Mouse (Mus musculus): ENCODE results near the gene Mpp2. TPM values are rescaled to one million over a fixed set of nuclear protein-coding genes. Genes with fewer than 3 reads are reported as not detected.
A peak's percentile ranks its signal among the peaks of the same experiment; 100 is the strongest.

Gene Mpp2
- polyA plus RNA-seq, 1 experiment from 2014 or later = 10.8 TPM

GRCm38 (mm10) chr11:102015472-102015871 lies 72.8 kb downstream of the Mpp2 start:
- 68% methylated on average over 6 of the region's 6 CpGs for WGBS
- Histone ChIP-seq H3K36me3 (ENCODE audit: control insufficient read depth, insufficient read depth, low read length) (peaks cover 2% of the 10 kb centered on the region; the same call in 1 of the 2 replicates), H3K27me3 (ENCODE audit: control insufficient read depth, insufficient read depth, low read length) (no peaks in the 10 kb centered on the region), H3K27ac (ENCODE audit: low read depth, low read length) (no peak overlapping the region), H3K9ac (ENCODE audit: low read length) (no peak overlapping the region), H3K9me3 (ENCODE audit: control insufficient read depth, low read length) (no peaks in the 10 kb centered on the region), H3K4me2 (no peak overlapping the region), H3K4me1 (ENCODE audit: control insufficient read depth, insufficient read depth, low read length) (no peaks in the 10 kb centered on the region), H3K4me3 (ENCODE audit: low read depth, low read length) (no peak overlapping the region)
- DNase-seq (ENCODE audit: low spot score, missing footprints) = peak; percentile 75
- ATAC-seq (ENCODE audit: low FRiP score) = no peak

- Histone ChIP-seq H3K4me3 (ENCODE audit: low read depth, low read length) (no peak overlapping the region), H3K4me1 (ENCODE audit: control insufficient read depth, insufficient read depth, low read length) (no peaks in the 10 kb centered on the region), H3K27ac (ENCODE audit: low read depth, low read length) (no peak overlapping the region), H3K36me3 (ENCODE audit: control insufficient read depth, insufficient read depth, low read length) (peaks cover 2% of the 10 kb centered on the region; the same call in 1 of the 2 replicates), H3K4me2 (no peak overlapping the region), H3K9ac (ENCODE audit: low read length) (no peak overlapping the region), H3K27me3 (ENCODE audit: control insufficient read depth, insufficient read depth, low read length) (no peaks in the 10 kb centered on the region), H3K9me3 (ENCODE audit: control insufficient read depth, low read length) (no peaks in the 10 kb centered on the region)
- ATAC-seq (ENCODE audit: low FRiP score) = no peak
- WGBS = 88% methylated on average over 8 of the region's 8 CpGs
- DNase-seq (ENCODE audit: low spot score, missing footprints) = no peak
Measured at GRCm38 (mm10) chr11:102013201-102013600, 75.1 kb downstream of the Mpp2 start.

GRCm38 (mm10) chr11:102011510-102011909 lies 76.8 kb downstream of the Mpp2 start:
- H3K27me3 ChIP-seq (ENCODE audit: control insufficient read depth, insufficient read depth, low read length) = no peaks in the 10 kb centered on the region
- H3K9me3 ChIP-seq (ENCODE audit: control insufficient read depth, low read length) = no peaks in the 10 kb centered on the region
- DNase-seq (ENCODE audit: low spot score, missing footprints) (no peak), ATAC-seq (ENCODE audit: low FRiP score) (no peak)
- no peak overlapping the region for H3K4me3 ChIP-seq (ENCODE audit: low read depth, low read length)
- H3K9ac ChIP-seq (ENCODE audit: low read length) = no peak overlapping the region
- peaks cover 2% of the 10 kb centered on the region; the same call in 1 of the 2 replicates for H3K36me3 ChIP-seq (ENCODE audit: control insufficient read depth, insufficient read depth, low read length)
- no peak overlapping the region for H3K27ac ChIP-seq (ENCODE audit: low read depth, low read length)
- no peaks in the 10 kb centered on the region for H3K4me1 ChIP-seq (ENCODE audit: control insufficient read depth, insufficient read depth, low read length)
- WGBS = 88% methylated on average over 8 of the region's 8 CpGs
- no peak overlapping the region for H3K4me2 ChIP-seq

GRCm38 (mm10) chr11:102010140-102010539 lies 78.2 kb downstream of the Mpp2 start:
- H3K4me2 ChIP-seq = no peak overlapping the region
- no peaks in the 10 kb centered on the region for H3K9me3 ChIP-seq (ENCODE audit: control insufficient read depth, low read length)
- H3K4me1 ChIP-seq (ENCODE audit: control insufficient read depth, insufficient read depth, low read length) = no peaks in the 10 kb centered on the region
- 78% methylated on average over 13 of the region's 13 CpGs for WGBS
- H3K27me3 ChIP-seq (ENCODE audit: control insufficient read depth, insufficient read depth, low read length) = no peaks in the 10 kb centered on the region
- no peak overlapping the region for H3K9ac ChIP-seq (ENCODE audit: low read length)
- no peak overlapping the region for H3K4me3 ChIP-seq (ENCODE audit: low read depth, low read length)
- H3K36me3 ChIP-seq (ENCODE audit: control insufficient read depth, insufficient read depth, low read length) = peaks cover 2% of the 10 kb centered on the region; the same call in 1 of the 2 replicates
- ATAC-seq (ENCODE audit: low FRiP score) (peak; percentile 46; the same call in 1 of the 2 replicates), DNase-seq (ENCODE audit: low spot score, missing footprints) (no peak)
- H3K27ac ChIP-seq (ENCODE audit: low read depth, low read length) = peak overlapping the region; percentile 22; the same call in 1 of the 2 replicates

- no peaks in the 10 kb centered on the region for H3K27me3 ChIP-seq (ENCODE audit: control insufficient read depth, insufficient read depth, low read length)
- H3K4me2 ChIP-seq = no peak overlapping the region
- H3K4me3 ChIP-seq (ENCODE audit: low read depth, low read length) = no peak overlapping the region
- peak overlapping the region; percentile 3; the same call in 1 of the 2 replicates for H3K27ac ChIP-seq (ENCODE audit: low read depth, low read length)
- no peaks in the 10 kb centered on the region for H3K9me3 ChIP-seq (ENCODE audit: control insufficient read depth, low read length)
- H3K4me1 ChIP-seq (ENCODE audit: control insufficient read depth, insufficient read depth, low read length) = no peaks in the 10 kb centered on the region
- ATAC-seq (ENCODE audit: low FRiP score) = no peak
- no peak overlapping the region for H3K9ac ChIP-seq (ENCODE audit: low read length)
- 89% methylated on average over 15 of the region's 15 CpGs for WGBS
- DNase-seq (ENCODE audit: low spot score, missing footprints) = no peak
- peaks cover 5% of the 10 kb centered on the region; the same call in 1 of the 2 replicates for H3K36me3 ChIP-seq (ENCODE audit: control insufficient read depth, insufficient read depth, low read length)
Measured at GRCm38 (mm10) chr11:102008954-102009637, 79.2 kb downstream of the Mpp2 start.

GRCm38 (mm10) chr11:102008372-102008771 lies 79.9 kb downstream of the Mpp2 start:
- DNase-seq (ENCODE audit: low spot score, missing footprints) (no peak), ATAC-seq (ENCODE audit: low FRiP score) (no peak)
- H3K9ac ChIP-seq (ENCODE audit: low read length) = no peak overlapping the region
- no peaks in the 10 kb centered on the region for H3K4me1 ChIP-seq (ENCODE audit: control insufficient read depth, insufficient read depth, low read length)
- peaks cover 5% of the 10 kb centered on the region; the same call in 1 of the 2 replicates for H3K36me3 ChIP-seq (ENCODE audit: control insufficient read depth, insufficient read depth, low read length)
- H3K4me2 ChIP-seq = no peak overlapping the region
- H3K9me3 ChIP-seq (ENCODE audit: control insufficient read depth, low read length) = no peaks in the 10 kb centered on the region
- no peaks in the 10 kb centered on the region for H3K27me3 ChIP-seq (ENCODE audit: control insufficient read depth, insufficient read depth, low read length)
- H3K27ac ChIP-seq (ENCODE audit: low read depth, low read length) = no peak overlapping the region
- H3K4me3 ChIP-seq (ENCODE audit: low read depth, low read length) = no peak overlapping the region
- WGBS = 91% methylated on average over 8 of the region's 8 CpGs

Other genes with a start within 250 kb of the Mpp2 start
- gene Meox1, start 194.1 kb downstream of the Mpp2 start, polyA plus RNA-seq (2014; fragmentation: Nextera tagmentation; extraction: Ambion mirVana) = 0.29 TPM in 1 of 2 replicates, not detected in the other
- gene Sost, start 121.5 kb downstream of the Mpp2 start, polyA plus RNA-seq (2014; fragmentation: Nextera tagmentation; extraction: Ambion mirVana) = not detected in 2 replicates
- gene Cfap97d1, start 104.2 kb downstream of the Mpp2 start, polyA plus RNA-seq (2014; fragmentation: Nextera tagmentation; extraction: Ambion mirVana) = not detected in 2 replicates
- 11.1 and 11.6 TPM in 2 replicates for gene Dusp3, start 101.5 kb downstream of the Mpp2 start, polyA plus RNA-seq (2014; fragmentation: Nextera tagmentation; extraction: Ambion mirVana)
- 14.4 and 15.5 TPM in 2 replicates for gene Mpp3, start 60.1 kb downstream of the Mpp2 start, polyA plus RNA-seq (2014; fragmentation: Nextera tagmentation; extraction: Ambion mirVana)
- 0.11 and 0.19 TPM in 2 replicates for gene Cd300lg, start 47.0 kb downstream of the Mpp2 start, polyA plus RNA-seq (2014; fragmentation: Nextera tagmentation; extraction: Ambion mirVana)
- gene Ppy, start 12.8 kb upstream of the Mpp2 start, polyA plus RNA-seq (2014; fragmentation: Nextera tagmentation; extraction: Ambion mirVana) = not detected in 2 replicates
- gene Pyy, start 19.3 kb upstream of the Mpp2 start, polyA plus RNA-seq (2014; fragmentation: Nextera tagmentation; extraction: Ambion mirVana) = 0.44 TPM in 1 of 2 replicates, not detected in the other
- not detected in 2 replicates for gene Nags, start 57.0 kb upstream of the Mpp2 start, polyA plus RNA-seq (2014; fragmentation: Nextera tagmentation; extraction: Ambion mirVana)
- 33.5 and 35.9 TPM in 2 replicates for gene Tmem101, start 67.9 kb upstream of the Mpp2 start, polyA plus RNA-seq (2014; fragmentation: Nextera tagmentation; extraction: Ambion mirVana)
- gene Lsm12, start 96.8 kb upstream of the Mpp2 start, polyA plus RNA-seq (2014; fragmentation: Nextera tagmentation; extraction: Ambion mirVana) = 73.5 and 74.8 TPM in 2 replicates
- 27.8 and 31.5 TPM in 2 replicates for gene G6pc3, start 101.1 kb upstream of the Mpp2 start, polyA plus RNA-seq (2014; fragmentation: Nextera tagmentation; extraction: Ambion mirVana)
- gene Hdac5, start 141.7 kb upstream of the Mpp2 start, polyA plus RNA-seq (2014; fragmentation: Nextera tagmentation; extraction: Ambion mirVana) = 25.6 and 31.9 TPM in 2 replicates
- gene BC030867, start 160.4 kb upstream of the Mpp2 start, polyA plus RNA-seq (2014; fragmentation: Nextera tagmentation; extraction: Ambion mirVana) = 17.4 and 18.4 TPM in 2 replicates
- 0.08 TPM in 1 of 2 replicates, not detected in the other for gene Asb16, start 180.2 kb upstream of the Mpp2 start, polyA plus RNA-seq (2014; fragmentation: Nextera tagmentation; extraction: Ambion mirVana)
- 54.0 and 55.7 TPM in 2 replicates for gene Tmub2, start 196.4 kb upstream of the Mpp2 start, polyA plus RNA-seq (2014; fragmentation: Nextera tagmentation; extraction: Ambion mirVana)
- gene Atxn7l3, start 208.1 kb upstream of the Mpp2 start, polyA plus RNA-seq (2014; fragmentation: Nextera tagmentation; extraction: Ambion mirVana) = 13.3 and 15.2 TPM in 2 replicates
- gene Ubtf, start 231.2 kb upstream of the Mpp2 start, polyA plus RNA-seq (2014; fragmentation: Nextera tagmentation; extraction: Ambion mirVana) = 84.7 and 86.1 TPM in 2 replicates